Mouse (Mus musculus): ENCODE data around the gene Nfkbie.

The Nfkbie gene

GRCm38 (mm10) chr17:45544001-45544872 is 11.3 kb upstream of the Nfkbie start:
- peak; percentile 53 for DNase-seq

GRCm38 (mm10) chr17:45544873-45545277 is 10.6 kb upstream of the Nfkbie start:
- peak; percentile 49 for DNase-seq

- peak; percentile 52 for DNase-seq
Measured at GRCm38 (mm10) chr17:45545278-45545961, 10.1 kb upstream of the Nfkbie start.

GRCm38 (mm10) chr17:45546941-45547340 is 8.6 kb upstream of the Nfkbie start:
- no peak for DNase-seq

GRCm38 (mm10) chr17:45547461-45548190 is 7.9 kb upstream of the Nfkbie start:
- no peak for DNase-seq

- DNase-seq, result peak; percentile 78
Measured at GRCm38 (mm10) chr17:45548541-45549512, 6.7 kb upstream of the Nfkbie start.

GRCm38 (mm10) chr17:45549617-45550181 is 5.8 kb upstream of the Nfkbie start, which contains the start of gene Tmem151b:
Tmem151b (minus strand) TSS chr17:45549677.
- DNase-seq, result peak; percentile 83

GRCm38 (mm10) chr17:45550253-45550652 is 5.2 kb upstream of the Nfkbie start:
- DNase-seq, result no peak

GRCm38 (mm10) chr17:45551249-45551796 is 4.2 kb upstream of the Nfkbie start:
- DNase-seq, result no peak

GRCm38 (mm10) chr17:45551816-45552451 is 3.6 kb upstream of the Nfkbie start:
- DNase-seq, result peak; percentile 81

GRCm38 (mm10) chr17:45553065-45553464 is 2.4 kb upstream of the Nfkbie start:
- no peak for DNase-seq

GRCm38 (mm10) chr17:45554420-45554819 is 1.1 kb upstream of the Nfkbie start:
- DNase-seq, result no peak

- no peak for DNase-seq
Measured at GRCm38 (mm10) chr17:45556107-45556489, 595 bp downstream of the Nfkbie start.

GRCm38 (mm10) chr17:45556514-45557245 is 1.2 kb downstream of the Nfkbie start:
- DNase-seq, result no peak

GRCm38 (mm10) chr17:45557246-45557824 is 1.8 kb downstream of the Nfkbie start:
- DNase-seq, result no peak

GRCm38 (mm10) chr17:45557998-45558862 is 2.7 kb downstream of the Nfkbie start:
- DNase-seq, result no peak

- DNase-seq, result no peak
Measured at GRCm38 (mm10) chr17:45559732-45560525, 4.4 kb downstream of the Nfkbie start.

- DNase-seq, result no peak
Measured at GRCm38 (mm10) chr17:45563216-45563615, 7.7 kb downstream of the Nfkbie start.
